Mouse (Mus musculus) forebrain, embryonic 10.5 days (tissue): ENCODE data around the gene Sulf2. TPM values are rescaled to one million over a fixed set of nuclear protein-coding genes. Genes with fewer than 3 reads are reported as not detected.

Experiments
- DNase-seq: peaks from one replicate; pipeline ENCODE4 v3.0.0-alpha.2; 2017; ENCODE audit warnings: low spot score; ENCODE audit errors: extremely low spot score
- H3K27ac ChIP-seq: fragments of 300-500 bp; sonication (generic); 2 replicates; pipeline ENCODE4 v1.5.1; 2016; ENCODE audit warnings: mild to moderate bottlenecking
- H3K27me3 ChIP-seq: fragments of 300-500 bp; sonication (generic); 2 replicates; pipeline ENCODE4 v1.6.1; 2016; ENCODE audit warnings: mild to moderate bottlenecking; ENCODE audit not compliant: poor library complexity, severe bottlenecking
- H3K36me3 ChIP-seq: fragments of 300-500 bp; sonication (generic); replicated peaks from 2 replicates; pipeline ENCODE4 v1.6.1; 2016; ENCODE audit warnings: mild to moderate bottlenecking, moderate library complexity
- H3K4me1 ChIP-seq: fragments of 300-500 bp; sonication (generic); 2 replicates; pipeline ENCODE4 v1.6.1; 2016
- H3K4me3 ChIP-seq: fragments of 300-500 bp; sonication (generic); 2 replicates; pipeline ENCODE4 v1.5.1; 2016; ENCODE audit warnings: mild to moderate bottlenecking, moderate library complexity
- H3K9me3 ChIP-seq: fragments of 300-500 bp; sonication (generic); 2 replicates; pipeline ENCODE4 v1.6.1; 2016; ENCODE audit warnings: mild to moderate bottlenecking, moderate library complexity
- WGBS: fragments of 180-500 bp; shearing (Covaris S2); methylation state at CpG from one replicate; pipeline ENCODE4 v1.1.7; 2016; 5-methylcytosine and 5-hydroxymethylcytosine counted together
- polyA plus RNA-seq: library from polyadenylated mRNA; unstranded; fragments of >200 nt; fragmentation: Nextera tagmentation; extraction: Ambion mirVana; gene quantifications from 2 replicates; pipeline ENCODE4 v1.2.1, GENCODE M21; 2016

The Sulf2 gene
- polyA plus RNA-seq, 1 experiment from 2014 or later, result 71.1 TPM

DNA sequence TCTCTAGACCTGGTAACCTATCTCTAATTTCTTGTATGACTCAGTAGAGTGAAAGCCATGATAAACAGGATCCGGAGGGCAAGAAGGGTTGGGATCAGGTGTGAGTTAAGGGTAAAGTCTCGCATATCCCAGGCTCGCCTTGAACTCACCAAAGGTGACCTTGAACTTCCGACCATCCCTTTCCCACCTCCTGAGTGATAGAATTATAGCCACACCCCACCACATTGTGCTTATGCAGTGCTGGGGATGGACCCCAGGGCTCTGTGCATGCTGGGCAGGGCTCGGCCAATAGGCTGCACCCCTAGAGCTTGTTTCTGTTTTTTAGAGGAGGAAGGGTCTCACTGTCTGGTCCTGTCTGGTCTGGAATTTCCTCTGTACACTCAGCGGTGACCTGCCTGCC is 14.4 kb downstream of the Sulf2 start:
- Histone ChIP-seq H3K9me3 (no peaks in the 10 kb centered on the region), H3K27ac (no peak overlapping the region), H3K4me3 (no peak overlapping the region), H3K36me3 (peaks cover 50% of the 10 kb centered on the region), H3K27me3 (no peaks in the 10 kb centered on the region), H3K4me1 (peaks cover 71% of the 10 kb centered on the region)
- 93% methylated on average over 6 of the region's 6 CpGs for WGBS
- DNase-seq, result no peak

DNA sequence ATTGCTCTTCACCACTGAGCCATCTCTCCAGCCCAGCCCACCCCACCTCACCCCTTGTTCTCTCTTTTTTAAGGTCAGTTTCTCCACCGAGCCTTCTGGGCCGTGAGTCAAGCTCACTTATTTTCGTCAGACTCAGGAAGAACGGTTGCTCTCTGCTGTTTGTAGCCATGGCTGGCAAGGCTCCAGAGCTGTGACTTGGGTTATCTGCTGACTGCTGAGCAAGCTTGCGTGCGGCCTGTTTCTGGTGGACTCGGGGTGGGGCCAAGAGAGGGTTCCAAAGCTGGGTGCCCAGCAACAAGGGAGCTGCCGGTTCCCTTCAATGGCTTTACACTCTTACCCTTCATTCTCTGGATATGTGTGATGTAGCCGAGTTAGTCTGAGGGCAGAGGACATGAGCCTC is 15.0 kb downstream of the Sulf2 start:
- WGBS, result 95% methylated on average over 9 of the region's 9 CpGs
- no peak for DNase-seq
- Histone ChIP-seq H3K4me3 (no peak overlapping the region), H3K9me3 (no peaks in the 10 kb centered on the region), H3K27me3 (no peaks in the 10 kb centered on the region), H3K36me3 (peaks cover 46% of the 10 kb centered on the region), H3K4me1 (peaks cover 71% of the 10 kb centered on the region), H3K27ac (no peak overlapping the region)

DNA sequence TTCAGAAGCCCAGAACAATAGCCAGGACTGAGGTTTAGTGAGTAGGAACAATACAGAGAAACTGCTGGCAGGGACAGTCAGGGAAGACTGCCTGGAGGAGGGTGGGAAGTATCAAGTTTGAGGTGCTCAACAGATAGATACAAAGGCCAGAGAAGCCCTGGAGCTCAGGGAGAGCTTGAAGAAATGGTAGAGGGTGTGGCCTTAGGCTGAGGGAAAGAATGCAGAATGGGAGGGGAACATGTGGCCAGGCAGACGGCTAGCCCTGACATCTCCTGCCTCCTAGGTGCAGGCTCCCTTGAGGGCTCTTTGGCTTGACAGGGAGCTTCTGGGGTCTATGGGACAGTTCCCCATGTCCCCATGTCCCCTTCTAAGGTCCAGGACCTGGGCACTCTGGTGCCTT is 17.2 kb downstream of the Sulf2 start:
- DNase-seq, result no peak
- Histone ChIP-seq H3K27ac (no peak overlapping the region), H3K4me1 (peaks cover 56% of the 10 kb centered on the region), H3K36me3 (peaks cover 46% of the 10 kb centered on the region), H3K4me3 (no peak overlapping the region), H3K9me3 (no peaks in the 10 kb centered on the region), H3K27me3 (no peaks in the 10 kb centered on the region)
- WGBS, result 57% methylated on average over 1 of the region's 1 CpGs

DNA sequence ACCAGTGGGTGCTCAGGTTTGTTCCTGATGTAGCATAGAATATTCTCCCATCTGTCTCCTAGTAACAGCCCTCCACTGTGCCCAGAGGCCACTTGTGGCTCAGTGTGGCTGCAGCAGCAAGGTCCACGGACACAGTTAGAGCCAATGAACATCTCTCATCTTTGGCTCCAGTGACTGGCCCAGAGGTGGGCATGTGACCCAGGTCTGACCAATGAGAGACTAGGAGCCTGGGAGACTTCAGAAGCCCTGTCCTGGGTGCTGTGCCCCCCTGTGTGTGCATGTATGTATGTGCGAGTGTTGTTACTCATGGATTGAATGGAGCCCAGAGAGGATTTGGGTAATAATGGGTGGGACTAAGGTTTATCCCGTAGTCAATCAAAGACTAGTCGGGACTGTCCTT is 18.0 kb downstream of the Sulf2 start:
- H3K9me3 ChIP-seq, result no peaks in the 10 kb centered on the region
- peaks cover 51% of the 10 kb centered on the region for H3K36me3 ChIP-seq
- H3K27ac ChIP-seq, result no peak overlapping the region
- H3K27me3 ChIP-seq, result no peaks in the 10 kb centered on the region
- H3K4me1 ChIP-seq, result peaks cover 47% of the 10 kb centered on the region
- DNase-seq, result no peak
- 82% methylated on average over 4 of the region's 4 CpGs for WGBS
- H3K4me3 ChIP-seq, result no peak overlapping the region

DNA sequence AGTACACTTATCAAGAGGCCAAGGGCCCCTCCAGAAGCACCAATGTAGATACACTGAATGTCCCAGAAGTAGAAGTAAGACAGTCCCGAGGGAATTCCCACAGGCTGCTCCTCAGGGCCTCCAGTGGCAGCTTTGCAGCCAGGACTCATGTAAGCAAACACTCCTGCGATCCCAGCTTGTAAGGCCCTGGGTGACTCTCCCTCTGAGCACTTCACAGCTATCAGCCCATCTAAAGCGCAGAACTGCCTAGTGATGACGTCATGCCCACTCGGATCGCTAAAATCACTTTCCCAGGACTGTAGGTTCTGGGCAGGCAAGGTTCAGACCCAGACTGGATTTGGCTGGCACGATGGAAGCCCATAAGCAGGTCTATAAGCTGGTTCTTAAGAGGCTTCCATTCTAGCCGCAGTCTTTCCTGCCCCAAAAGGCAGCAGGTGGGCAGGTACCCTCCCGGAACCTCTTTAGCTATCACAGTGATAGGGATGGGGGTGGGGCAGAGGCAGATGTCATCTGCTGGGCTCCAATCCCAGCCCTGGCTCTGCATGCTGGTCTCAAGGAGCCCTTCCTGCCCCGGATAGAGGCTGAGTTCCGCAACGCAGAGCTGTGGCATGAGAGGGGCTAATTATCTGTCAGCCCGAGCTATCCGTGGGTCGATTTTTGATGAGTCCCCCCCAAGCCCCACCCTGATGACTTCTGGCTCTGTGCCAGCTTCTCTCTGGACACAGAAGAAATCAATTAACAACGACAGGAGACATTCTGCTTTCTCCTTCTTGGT is 19.6 kb downstream of the Sulf2 start:
- H3K4me1 ChIP-seq, result peaks cover 41% of the 10 kb centered on the region

DNA sequence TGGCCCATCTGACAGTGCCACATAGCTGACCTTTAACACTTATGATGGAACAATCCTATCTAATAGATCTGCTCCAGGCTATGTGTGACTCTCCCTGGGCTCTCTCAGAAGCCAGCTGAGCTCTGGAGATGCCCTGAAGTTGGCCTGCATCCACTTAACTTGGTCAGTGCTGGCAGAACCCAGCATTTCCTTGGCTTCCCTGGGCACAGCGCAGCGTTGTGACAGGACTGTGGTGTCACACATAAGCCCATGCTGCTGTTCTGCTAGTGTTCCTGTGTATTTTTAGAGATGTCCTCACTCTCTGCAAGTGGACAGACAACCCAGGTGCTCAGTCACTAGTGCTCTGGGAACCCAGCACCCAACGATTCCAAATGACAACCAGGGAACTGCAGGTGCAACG is 26.7 kb downstream of the Sulf2 start:
- 97% methylated on average over 4 of the region's 4 CpGs for WGBS
- Histone ChIP-seq H3K4me1 (peaks cover 14% of the 10 kb centered on the region; the same call in 1 of the 2 replicates), H3K27me3 (no peaks in the 10 kb centered on the region), H3K27ac (no peak overlapping the region), H3K9me3 (no peaks in the 10 kb centered on the region), H3K4me3 (no peak overlapping the region), H3K36me3 (peaks cover 94% of the 10 kb centered on the region)
- DNase-seq, result no peak

More for the DNA sequence above, 19.6 kb downstream of the Sulf2 start:
- Histone ChIP-seq H3K27me3 (no peaks in the 10 kb centered on the region), H3K27ac (no peak overlapping the region), H3K4me3 (no peak overlapping the region), H3K36me3 (peaks cover 56% of the 10 kb centered on the region), H3K9me3 (no peaks in the 10 kb centered on the region)
- WGBS, result 62% methylated on average over 16 of the region's 16 CpGs
- no peak for DNase-seq

DNA sequence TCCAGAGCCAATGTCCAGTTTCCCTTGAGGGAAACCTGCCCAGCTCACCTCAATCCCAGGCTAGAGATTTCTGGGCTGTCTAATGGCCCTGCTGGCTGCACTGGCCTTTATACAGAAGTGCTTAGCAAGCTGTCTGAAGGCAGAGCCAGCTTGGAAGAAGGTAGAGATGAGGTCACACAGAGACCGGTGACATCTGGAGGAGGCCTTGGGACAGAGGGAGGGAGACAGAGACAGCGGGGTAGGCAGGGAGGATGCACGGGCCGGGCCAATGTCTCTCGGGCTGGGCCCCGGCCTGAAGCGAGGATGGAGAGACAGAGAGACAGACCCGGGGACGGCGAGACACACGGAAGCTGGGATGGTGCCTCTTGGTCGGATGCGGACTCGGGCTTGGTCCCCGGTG is 27.4 kb downstream of the Sulf2 start:
- no peak overlapping the region for H3K27ac ChIP-seq
- WGBS, result 93% methylated on average over 15 of the region's 15 CpGs
- no peak overlapping the region for H3K4me3 ChIP-seq
- no peaks in the 10 kb centered on the region for H3K9me3 ChIP-seq
- DNase-seq, result no peak
- H3K36me3 ChIP-seq, result peaks cover 95% of the 10 kb centered on the region
- H3K27me3 ChIP-seq, result no peaks in the 10 kb centered on the region
- H3K4me1 ChIP-seq, result peaks cover 14% of the 10 kb centered on the region; the same call in 1 of the 2 replicates

DNA sequence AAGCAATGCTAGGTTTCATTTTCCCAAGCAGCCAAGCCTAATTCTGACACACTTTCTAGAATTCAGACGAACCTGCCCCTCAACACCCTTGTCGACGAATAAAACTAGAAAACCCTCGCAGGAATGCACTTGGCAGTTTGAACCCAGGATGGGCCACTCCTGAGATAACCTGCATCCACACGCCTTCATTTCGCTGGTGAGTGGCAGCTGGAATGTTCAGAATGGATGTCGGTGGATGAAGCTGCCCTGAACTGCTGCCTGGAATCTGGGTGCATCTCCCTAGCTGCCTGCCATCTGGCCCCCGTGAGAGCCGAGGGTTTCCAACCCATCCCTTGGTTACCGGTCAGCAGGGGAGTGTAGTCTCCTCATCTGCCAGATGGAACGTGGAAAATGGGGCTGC is 29.1 kb downstream of the Sulf2 start:
- Histone ChIP-seq H3K27me3 (no peaks in the 10 kb centered on the region), H3K9me3 (no peaks in the 10 kb centered on the region), H3K4me3 (no peak overlapping the region), H3K4me1 (peaks cover 14% of the 10 kb centered on the region; the same call in 1 of the 2 replicates), H3K36me3 (peaks cover 95% of the 10 kb centered on the region), H3K27ac (0 out of 2 replicates have a peak overlapping the region, but pooled peaks have one; percentile 3)
- DNase-seq, result no peak
- 91% methylated on average over 11 of the region's 11 CpGs for WGBS

DNA sequence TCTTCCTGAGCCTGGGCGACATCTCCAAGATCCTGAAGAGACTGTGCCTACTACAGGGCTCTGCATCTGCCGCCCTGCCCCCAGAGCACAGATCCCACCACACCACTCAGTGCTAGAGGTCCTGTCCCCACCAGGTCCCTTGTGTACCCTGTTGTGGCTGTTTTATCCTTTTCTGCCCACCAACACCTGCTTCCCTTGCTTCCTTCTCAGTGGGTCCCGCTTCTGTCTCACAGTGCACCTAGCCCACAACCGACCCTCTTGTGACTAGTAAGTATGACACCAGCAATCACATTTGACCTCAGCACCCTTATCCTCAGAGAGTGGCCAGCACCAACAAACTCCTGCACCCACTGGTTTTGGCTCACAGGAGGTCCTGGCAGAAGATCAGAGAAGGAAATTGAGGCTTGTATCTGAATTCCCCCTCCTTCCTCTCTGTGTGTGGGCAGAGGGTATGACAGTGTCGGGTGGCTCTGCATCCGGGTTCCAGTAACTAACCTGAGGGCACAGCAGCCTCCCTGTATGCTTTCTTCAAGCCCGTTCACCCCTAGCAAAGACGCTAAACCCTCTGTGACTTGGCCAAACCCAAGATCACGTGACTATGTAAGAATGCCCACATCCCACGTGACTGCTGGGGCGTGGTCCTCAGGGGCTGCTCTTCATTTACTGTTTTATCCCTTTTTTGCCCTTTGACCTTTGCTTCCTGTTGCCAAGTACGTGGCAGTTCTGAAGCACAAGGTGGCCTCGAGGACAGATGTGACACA is 29.8 kb downstream of the Sulf2 start:
- Histone ChIP-seq H3K27ac (no peak overlapping the region), H3K36me3 (peaks cover 94% of the 10 kb centered on the region), H3K4me3 (no peak overlapping the region), H3K9me3 (no peaks in the 10 kb centered on the region), H3K27me3 (no peaks in the 10 kb centered on the region), H3K4me1 (peaks cover 14% of the 10 kb centered on the region; the same call in 1 of the 2 replicates)
- no peak for DNase-seq
- WGBS, result 75% methylated on average over 13 of the region's 13 CpGs

DNA sequence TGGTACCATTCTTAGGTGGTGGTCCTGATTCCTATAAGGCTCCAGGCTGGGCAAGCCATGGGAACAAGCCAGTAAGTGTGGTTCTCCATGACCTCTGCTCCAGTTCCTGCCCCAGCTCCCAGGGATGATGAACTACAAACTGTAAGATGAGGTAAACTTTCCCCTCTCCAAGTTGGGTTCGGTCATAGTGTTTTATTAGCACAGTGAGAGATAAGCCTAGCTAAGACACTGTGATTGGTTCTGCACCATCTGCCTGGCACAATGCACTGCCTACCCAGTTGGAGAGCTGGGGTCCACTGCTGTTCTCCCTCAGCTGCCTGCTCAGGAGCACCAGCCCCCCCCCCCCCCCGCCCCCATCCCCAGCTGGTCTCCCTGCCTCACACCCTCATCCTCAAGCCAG is 30.4 kb downstream of the Sulf2 start:
- H3K27ac ChIP-seq, result no peak overlapping the region
- H3K4me1 ChIP-seq, result peaks cover 14% of the 10 kb centered on the region; the same call in 1 of the 2 replicates
- 91% methylated on average over 1 of the region's 2 CpGs for WGBS

DNA sequence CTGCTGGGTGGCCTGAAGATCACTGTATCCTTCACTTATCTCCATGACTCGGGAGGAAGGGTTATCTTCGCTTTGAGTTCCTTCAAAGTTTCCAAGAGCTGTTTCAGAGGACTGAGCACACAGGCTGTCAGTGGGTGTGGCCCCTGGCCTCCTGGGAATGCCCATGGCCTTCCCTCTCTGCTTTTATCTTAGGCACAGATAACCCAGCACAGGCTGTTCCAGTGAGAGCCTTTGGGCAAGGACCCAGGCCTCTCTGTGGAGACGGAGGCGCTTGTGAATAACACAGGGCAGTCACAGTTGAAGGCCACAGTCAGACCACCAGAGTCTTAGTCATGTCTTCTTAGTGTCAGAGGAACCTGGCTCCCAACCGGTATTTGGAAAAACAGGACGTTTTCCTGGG is 32.7 kb downstream of the Sulf2 start:
- no peaks in the 10 kb centered on the region for H3K9me3 ChIP-seq
- H3K4me1 ChIP-seq, result peaks cover 14% of the 10 kb centered on the region; the same call in 1 of the 2 replicates
- H3K27ac ChIP-seq, result no peak overlapping the region
- no peaks in the 10 kb centered on the region for H3K27me3 ChIP-seq
- no peak for DNase-seq
- 91% methylated on average over 6 of the region's 6 CpGs for WGBS
- H3K4me3 ChIP-seq, result no peak overlapping the region
- H3K36me3 ChIP-seq, result peaks cover 92% of the 10 kb centered on the region

More for the DNA sequence above, 30.4 kb downstream of the Sulf2 start:
- Histone ChIP-seq H3K4me3 (no peak overlapping the region), H3K9me3 (no peaks in the 10 kb centered on the region), H3K27me3 (no peaks in the 10 kb centered on the region), H3K36me3 (peaks cover 94% of the 10 kb centered on the region)
- no peak for DNase-seq

DNA sequence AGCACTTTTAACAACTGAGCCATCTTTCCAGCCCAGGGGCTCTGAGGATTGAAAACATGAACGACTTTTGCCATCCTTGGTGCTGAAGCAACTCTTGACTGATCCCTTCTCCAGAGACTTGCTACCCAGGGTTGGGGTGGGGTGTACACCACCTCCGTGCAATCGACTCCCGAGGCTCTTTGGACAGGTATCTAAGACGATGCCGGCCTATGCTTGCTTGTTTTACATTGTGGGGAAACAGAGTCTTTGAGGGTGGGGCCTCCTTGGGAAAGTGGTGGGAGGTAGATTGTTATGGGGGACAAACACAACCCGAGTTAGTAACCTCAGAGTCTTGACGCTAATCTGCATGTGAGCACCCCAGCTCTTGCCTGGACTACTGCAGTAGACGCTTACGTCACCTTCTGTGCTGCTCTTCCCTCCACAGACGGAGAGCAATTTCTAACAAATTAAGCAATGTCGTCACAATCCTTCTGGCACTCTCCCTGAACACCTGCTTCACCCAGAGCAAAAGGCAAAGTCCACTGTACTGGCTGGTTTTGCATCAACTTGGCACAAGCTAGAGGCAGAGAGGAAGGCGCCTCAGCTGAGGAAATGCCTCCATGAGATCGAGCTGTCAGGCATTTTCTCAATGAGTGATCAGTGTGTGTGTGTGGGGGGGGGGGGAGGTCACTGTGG is 33.6 kb downstream of the Sulf2 start:
- Histone ChIP-seq H3K9me3 (no peaks in the 10 kb centered on the region), H3K4me1 (peaks cover 13% of the 10 kb centered on the region; the same call in 1 of the 2 replicates), H3K27ac (no peak overlapping the region), H3K27me3 (no peaks in the 10 kb centered on the region), H3K4me3 (no peak overlapping the region), H3K36me3 (peaks cover 94% of the 10 kb centered on the region)
- no peak for DNase-seq
- WGBS, result 93% methylated on average over 14 of the region's 14 CpGs
